Mouse (Mus musculus) 416B (cell line): ENCODE results near the gene Olfr1293-ps.

ENCODE experiments used
- DNase-seq: peaks from one replicate; pipeline ENCODE4 v3.0.0; 2011; ENCODE audit warnings: low read depth

Olfr1293-ps gene

DNA sequence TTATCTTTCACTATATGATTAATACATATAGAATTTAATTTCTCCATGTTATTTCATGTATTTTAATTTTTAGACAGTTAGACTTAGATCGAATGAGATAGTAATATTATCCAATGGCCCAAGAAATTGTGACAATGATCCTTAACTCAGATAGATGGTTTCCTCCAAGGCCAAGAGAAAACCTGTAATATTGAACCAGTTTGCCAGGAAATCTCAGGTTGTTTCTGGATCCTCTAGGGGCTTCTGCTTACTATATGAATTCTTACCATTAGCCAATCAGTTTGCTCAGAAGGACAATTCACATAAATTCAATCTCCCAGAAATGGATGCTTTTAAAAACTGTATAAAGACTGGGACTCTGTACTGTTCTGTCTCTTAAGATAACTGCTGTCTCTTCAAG lies at the start of gene Olfr1293-ps:
Gene Olfr1293-ps (plus strand): TSS at position 301 of the 400 bp plus-strand sequence.
- no peak for DNase-seq

DNA sequence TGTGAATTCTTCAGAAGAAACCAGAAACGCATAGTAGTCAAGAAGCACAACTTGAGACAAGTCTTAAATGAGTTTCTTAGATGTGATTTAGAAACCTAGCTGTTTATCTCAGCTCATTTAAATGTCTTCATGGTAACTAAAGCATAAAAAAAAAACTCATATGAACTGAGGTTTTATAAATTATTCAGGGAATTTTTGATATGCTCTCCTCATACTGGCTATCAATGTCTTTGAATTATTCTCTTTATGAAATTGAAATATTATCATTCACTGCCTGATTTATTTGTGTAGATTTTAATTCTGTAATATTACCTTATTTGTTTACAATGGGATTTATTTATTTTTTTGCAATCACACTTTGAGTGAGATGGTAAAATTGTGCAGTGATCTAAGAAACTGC lies 44.5 kb upstream of the Olfr1293-ps start, which contains the start of gene Olfr1289:
Gene Olfr1289 (plus strand): TSS at position 301 of the 400 bp plus-strand sequence.
- no peak for DNase-seq

DNA sequence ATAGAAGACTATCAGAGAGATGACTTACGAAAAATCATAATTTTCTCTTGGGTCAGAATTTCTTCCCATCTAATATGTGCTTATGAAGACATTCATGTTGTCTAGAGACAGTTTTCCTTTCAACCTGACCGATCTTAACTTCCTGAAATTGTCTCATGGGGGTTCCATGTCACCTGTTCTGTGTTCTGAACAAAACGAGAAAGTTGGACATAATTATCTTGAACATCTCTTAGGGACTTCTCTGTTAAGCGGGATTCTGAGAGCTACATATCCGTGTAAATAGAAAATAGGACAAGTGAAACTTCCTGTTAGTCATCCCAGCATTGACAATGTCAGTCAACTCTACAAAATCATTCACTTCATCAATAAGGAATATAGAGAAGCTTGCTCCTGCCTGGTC lies 31.3 kb upstream of the Olfr1293-ps start, which contains the start of gene Olfr1290:
Gene Olfr1290 (minus strand): TSS at position 101 of the 400 bp plus-strand sequence.
- no peak for DNase-seq

DNA sequence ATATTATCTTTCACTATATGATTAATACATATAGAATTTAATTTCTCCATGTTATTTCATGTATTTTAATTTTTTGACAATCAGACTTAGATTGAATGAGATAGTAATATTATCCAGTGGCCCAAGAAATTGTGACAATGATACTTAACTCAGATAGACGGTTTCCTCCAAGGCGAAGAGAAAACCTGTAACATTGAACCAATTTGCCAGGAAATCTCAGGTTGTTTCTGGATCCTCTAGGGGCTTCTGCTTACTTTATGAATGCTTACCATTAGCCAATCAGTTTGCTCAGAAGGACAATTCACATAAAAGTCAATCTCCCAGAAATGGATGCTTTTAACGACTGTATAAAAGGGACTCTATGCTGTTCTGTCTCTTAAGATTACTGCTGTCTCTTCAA lies 28.1 kb upstream of the Olfr1293-ps start, which contains the start of gene Olfr1291-ps1:
Gene Olfr1291-ps1 (plus strand): TSS at position 301 of the 400 bp plus-strand sequence.
- no peak for DNase-seq

DNA sequence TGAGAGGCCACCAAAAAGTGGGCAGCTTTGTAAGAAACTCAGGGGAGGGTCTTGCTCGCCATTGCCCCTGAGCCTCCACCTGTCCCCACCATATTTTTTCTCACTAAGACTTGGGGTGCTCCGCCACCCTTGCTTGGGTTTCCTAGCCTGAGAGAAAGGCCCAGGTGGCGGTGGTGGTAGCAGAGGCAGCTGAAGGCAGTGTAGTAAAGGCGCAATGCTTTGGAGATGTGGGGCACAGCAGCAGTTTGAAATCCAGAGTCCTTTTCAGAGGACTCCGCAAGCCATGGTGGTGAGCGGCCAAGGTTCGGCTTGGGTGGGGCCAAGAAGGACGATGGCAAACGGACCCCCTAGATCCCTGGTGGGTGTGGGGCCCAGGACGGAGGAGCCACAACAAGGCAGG lies 7.6 kb upstream of the Olfr1293-ps start:
- DNase-seq = no peak

DNA sequence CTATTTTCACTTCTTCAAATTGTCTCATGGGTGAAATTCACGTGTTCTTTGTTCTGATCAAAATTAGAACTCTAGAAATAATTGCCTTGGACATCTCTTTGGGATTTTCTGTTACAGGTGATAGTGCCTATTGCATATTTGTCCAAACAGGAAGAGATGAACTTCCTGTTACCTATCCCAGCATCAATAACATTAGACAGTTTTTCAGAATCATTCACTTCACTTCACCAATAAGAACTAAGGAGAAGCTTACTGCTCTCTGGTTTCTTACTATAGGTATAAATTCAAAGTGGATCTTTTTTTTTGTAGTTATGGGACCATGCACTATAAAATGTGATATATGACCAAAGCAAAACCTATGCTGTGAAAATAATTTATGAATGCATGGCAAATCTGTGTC lies 15.2 kb downstream of the Olfr1293-ps start, which contains the start of gene Olfr1294:
Gene Olfr1294 (minus strand): TSS at position 101 of the 400 bp plus-strand sequence.
- no peak for DNase-seq

DNA sequence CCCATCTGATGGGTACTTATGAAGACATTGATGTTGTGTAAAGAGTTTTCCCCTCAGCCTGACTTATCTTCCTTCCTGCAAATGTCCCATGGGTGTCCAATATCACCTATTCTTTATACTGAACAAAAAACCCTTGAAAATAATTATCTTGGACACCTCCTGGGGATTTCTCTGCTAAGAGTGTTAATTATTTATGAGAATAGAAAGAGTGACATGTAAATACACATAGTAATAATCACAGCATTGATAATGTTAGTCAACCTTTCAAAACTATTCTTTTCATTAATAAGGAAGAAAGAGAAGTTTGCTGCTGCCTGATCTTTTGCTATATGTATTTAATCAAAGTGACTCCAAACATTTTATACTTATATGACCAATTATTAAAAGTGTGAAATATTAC lies 44.6 kb downstream of the Olfr1293-ps start, which contains the start of gene Olfr1295:
Gene Olfr1295 (minus strand): TSS at position 101 of the 400 bp plus-strand sequence.
- DNase-seq = no peak
